Mouse (Mus musculus) small intestine, adult 2 months (tissue): ENCODE measurements around the gene Fyb2. TPM values are rescaled to one million over a fixed set of nuclear protein-coding genes. Genes with fewer than 3 reads are reported as not detected.
"Not testable (repeated sequence)": the region's sequence is repeated elsewhere in the genome, so short reads cannot be mapped to it uniquely, and the experiment has no call there.

Experiments
- H3K27ac ChIP-seq: fragments of 200-500 bp; 2 replicates; pipeline ENCODE4 v1.5.1; 2012; ENCODE audit warnings: low read depth, low read length, control low read depth, inconsistent platforms; ENCODE audit not compliant: insufficient read depth
- H3K27me3 ChIP-seq: fragments of 200-500 bp; 2 replicates; pipeline ENCODE4 v1.6.1; 2012; ENCODE audit warnings: mild to moderate bottlenecking, moderate library complexity, low read length, inconsistent platforms; ENCODE audit not compliant: control insufficient read depth, insufficient read depth
- H3K36me3 ChIP-seq: fragments of 200-500 bp; 2 replicates; pipeline ENCODE4 v1.6.1; 2012; ENCODE audit warnings: mild to moderate bottlenecking, low read length, control low read depth, inconsistent platforms; ENCODE audit not compliant: control insufficient read depth, insufficient read depth
- H3K4me1 ChIP-seq: fragments of 200-500 bp; 2 replicates; pipeline ENCODE4 v1.6.1; 2012; ENCODE audit warnings: low read length, inconsistent platforms, mixed read lengths; ENCODE audit not compliant: control insufficient read depth, insufficient read depth, insufficient read length
- H3K4me3 ChIP-seq: fragments of 200-500 bp; 2 replicates; pipeline ENCODE4 v1.5.1; 2012; ENCODE audit warnings: low read depth, mild to moderate bottlenecking, control low read depth, inconsistent platforms, low read length, moderate library complexity
- CTCF ChIP-seq: fragments of 200-500 bp; IDR thresholded peaks from 2 replicates; pipeline ENCODE4 v1.5.1; 2012; ENCODE audit warnings: low read depth, mild to moderate bottlenecking, control low read depth, inconsistent platforms, low read length, moderate library complexity, mixed read lengths; ENCODE audit not compliant: insufficient replicate concordance, insufficient read length; ENCODE audit errors: extremely low read depth
- POLR2A ChIP-seq: fragments of 200-500 bp; IDR thresholded peaks from 2 replicates; pipeline ENCODE4 v1.6.1; 2012; ENCODE audit warnings: low read depth, mild to moderate bottlenecking, control low read depth, inconsistent platforms, low read length, moderate library complexity
- WGBS: fragments of 180-500 bp; shearing (Covaris S2); methylation state at CpG from one replicate; pipeline ENCODE4 v1.1.7; 2018; 5-methylcytosine and 5-hydroxymethylcytosine counted together
- polyA plus RNA-seq: library from polyadenylated mRNA; depleted of rRNA; stranded (reverse); fragments of >200 nt; gene quantifications from 2 replicates; pipeline ENCODE4 v1.2.3, GENCODE M21; 2012

The Fyb2 gene
- polyA plus RNA-seq, 1 experiment, result 0.10 TPM

GRCm38 (mm10) chr4:105004649-105005048 is 91.4 kb downstream of the Fyb2 start:
- not testable (repeated sequence) for H3K27me3 ChIP-seq, H3K4me1 ChIP-seq, H3K4me3 ChIP-seq, H3K27ac ChIP-seq, H3K36me3 ChIP-seq
- 82% methylated on average over 12 of the region's 12 CpGs for WGBS
- peak; percentile 57; the same call in 1 of the 2 replicates for TF ChIP-seq CTCF

GRCm38 (mm10) chr4:105007360-105008018 is 94.2 kb downstream of the Fyb2 start:
- Histone ChIP-seq H3K36me3 (no peaks in the 10 kb centered on the region), H3K4me3 (no peak overlapping the region)

GRCm38 (mm10) chr4:105013718-105014117 is 100.5 kb downstream of the Fyb2 start:
- Histone ChIP-seq H3K36me3 (peaks cover 5% of the 10 kb centered on the region), H3K27ac (no peak overlapping the region), H3K4me3 (no peak overlapping the region), H3K27me3 (no peaks in the 10 kb centered on the region), H3K4me1 (no peaks in the 10 kb centered on the region)
- 91% methylated on average over 7 of the region's 7 CpGs for WGBS
- no peak for TF ChIP-seq CTCF
- no peak for TF ChIP-seq POLR2A

More at GRCm38 (mm10) chr4:105007360-105008018, 94.2 kb downstream of the Fyb2 start:
- TF ChIP-seq POLR2A (no peak), CTCF (no peak)
- peaks cover 2% of the 10 kb centered on the region; the same call in 1 of the 2 replicates for H3K4me1 ChIP-seq
- 50% methylated on average over 4 of the region's 4 CpGs for WGBS
- no peak overlapping the region for H3K27ac ChIP-seq
- H3K27me3 ChIP-seq, result no peaks in the 10 kb centered on the region

GRCm38 (mm10) chr4:105015496-105015895 is 102.2 kb downstream of the Fyb2 start:
- Histone ChIP-seq H3K36me3 (peaks cover 5% of the 10 kb centered on the region), H3K4me3 (no peak overlapping the region), H3K27ac (no peak overlapping the region), H3K27me3 (no peaks in the 10 kb centered on the region), H3K4me1 (no peaks in the 10 kb centered on the region)
- TF ChIP-seq CTCF (no peak), POLR2A (no peak)
- WGBS, result 82% methylated on average over 6 of the region's 6 CpGs

- TF ChIP-seq CTCF (no peak), POLR2A (no peak)
These were observed 102.9 kb downstream of the Fyb2 start for GRCm38 (mm10) chr4:105016006-105016613.

GRCm38 (mm10) chr4:105027278-105027677 is 114.0 kb downstream of the Fyb2 start:
- Histone ChIP-seq H3K4me3 (no peak overlapping the region), H3K36me3 (0 out of 2 replicates have a peak, but pooled peaks cover 1% of the 10 kb centered on the region), H3K27ac (no peak overlapping the region), H3K4me1 (no peaks in the 10 kb centered on the region), H3K27me3 (no peaks in the 10 kb centered on the region)
- WGBS, result 82% methylated on average over 6 of the region's 6 CpGs
- TF ChIP-seq CTCF, result no peak
- TF ChIP-seq POLR2A, result no peak

More at GRCm38 (mm10) chr4:105016006-105016613, 102.9 kb downstream of the Fyb2 start:
- H3K27me3 ChIP-seq, result no peaks in the 10 kb centered on the region
- H3K4me1 ChIP-seq, result no peaks in the 10 kb centered on the region
- peaks cover 5% of the 10 kb centered on the region for H3K36me3 ChIP-seq
- no peak overlapping the region for H3K4me3 ChIP-seq
- WGBS, result 90% methylated on average over 4 of the region's 4 CpGs
- H3K27ac ChIP-seq, result no peak overlapping the region

GRCm38 (mm10) chr4:105031104-105031503 is 117.8 kb downstream of the Fyb2 start:
- H3K4me3 ChIP-seq, result no peak overlapping the region
- WGBS, result 42% methylated on average over 8 of the region's 8 CpGs
- H3K27ac ChIP-seq, result no peak overlapping the region
- no peaks in the 10 kb centered on the region for H3K4me1 ChIP-seq
- H3K27me3 ChIP-seq, result no peaks in the 10 kb centered on the region
- no peak for TF ChIP-seq POLR2A
- TF ChIP-seq CTCF, result no peak
- peaks cover 4% of the 10 kb centered on the region for H3K36me3 ChIP-seq
